Mouse (Mus musculus): ENCODE results near the gene Mrfap1.

GRCm38 (mm10) chr5:36747794-36748535, 48.6 kb downstream of the Mrfap1 start:
- TF ChIP-seq GATA1 (IDR thresholded peaks at IDR 0.05; ENCODE audit: borderline replicate concordance, low read length) (no peak), FLI1 (IDR thresholded peaks at IDR 0.05; ENCODE audit: low read length) (no peak)
